ENCODE assay signal across 20 mouse cellular contexts in the genomic region with DNA sequence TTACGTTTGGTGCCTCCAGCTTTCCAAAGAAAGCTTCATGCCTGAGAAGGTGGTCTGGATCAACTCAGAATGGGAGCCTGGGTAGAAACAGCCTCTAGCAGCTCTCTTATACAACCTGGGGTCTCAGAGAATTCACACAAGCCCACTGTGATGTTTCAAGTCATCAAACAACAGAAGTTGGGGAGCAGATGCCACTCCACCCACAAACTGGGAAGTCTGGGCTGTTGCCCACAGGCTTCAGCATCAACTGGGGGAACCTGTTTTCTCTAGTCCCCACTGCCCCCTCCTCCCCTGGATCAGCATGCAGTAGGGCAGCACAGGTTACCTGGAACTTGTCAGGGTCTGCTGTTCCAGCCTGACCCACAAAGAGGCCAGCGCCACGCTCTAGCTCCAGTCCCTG.
"Had no signal": no experiment of that assay in that cellular context is flagged by ENCODE, and none has a peak within 500 bp of the region (broad histone marks: within the 10 kb centered on the region; RNA-seq: fewer than 3 reads in every experiment).

No protein-coding gene starts in this region.

- H3K27me3 ChIP-seq: midbrain, embryonic 12.5 days; neural tube, embryonic 13.5 days; stomach, embryonic 15.5 days had no signal

- H3K4me3 ChIP-seq: left cerebral cortex, adult 2 months; midbrain, embryonic 12.5 days; myocyte; neural tube, embryonic 13.5 days; stomach, embryonic 15.5 days had no signal

- H3K4me2 ChIP-seq: lung, embryonic 14.5 days; midbrain, embryonic 12.5 days; neural tube, embryonic 13.5 days; stomach, embryonic 15.5 days had no signal

- ATAC-seq: intestine, postnatal 0 days; lung, postnatal 0 days; midbrain, embryonic 16.5 days had no signal

- DNase-seq: kidney, adult 2 months; kidney, postnatal 25 days; lung, embryonic 14.5 days; retina, postnatal 1 day; right cerebral cortex, postnatal 25 days; spleen, adult 18-20 months; thymus, adult 2 months; thymus, postnatal 14 days; thymus, postnatal 4 days had no signal

- H3K36me3 ChIP-seq: stomach, embryonic 15.5 days had no signal

- H3K27ac ChIP-seq: kidney, postnatal 0 days; left cerebral cortex, adult 2 months; liver, embryonic 14.5 days; macrophage; midbrain, embryonic 12.5 days; neural tube, embryonic 13.5 days; stomach, embryonic 15.5 days had no signal

- H3K9ac ChIP-seq: liver, embryonic 14.5 days; lung, embryonic 14.5 days; midbrain, embryonic 12.5 days; neural tube, embryonic 13.5 days; stomach, embryonic 15.5 days had no signal
